ENCODE assay signal across 8 mouse cellular contexts in the genomic region with DNA sequence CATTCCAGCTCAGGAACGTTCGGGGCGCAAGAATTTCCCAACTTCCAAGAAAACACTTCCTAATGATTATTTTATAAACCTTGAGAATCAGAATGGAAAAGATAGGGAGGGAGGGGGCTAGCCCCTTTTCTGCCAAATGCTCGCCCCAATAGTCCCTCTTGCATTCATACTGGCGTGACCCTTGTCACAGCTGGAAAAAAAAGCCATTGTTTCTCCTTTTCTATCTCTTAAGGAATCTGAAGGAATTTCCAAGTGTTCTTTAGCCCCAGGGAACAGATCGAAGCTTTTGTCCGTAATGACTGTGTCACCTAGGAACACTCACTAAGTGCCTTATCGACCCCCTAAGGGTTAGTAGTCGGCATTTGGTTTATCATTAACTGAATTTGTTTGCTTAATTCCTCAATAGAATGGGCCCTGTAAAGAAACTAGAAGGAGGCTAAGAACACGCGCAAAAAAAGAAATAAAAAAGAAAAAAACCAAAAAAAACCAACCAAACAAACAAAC. TPM values are rescaled to one million over a fixed set of nuclear protein-coding genes. Genes with fewer than 3 reads are reported as not detected.
DNase-seq lines count a peak whose midpoint lies in the region; ATAC-seq lines count a peak whose summit lies in the region.

No protein-coding gene starts in this region.

- peak overlapping the region; percentile 61 for H3K4me3 ChIP-seq in heart, embryonic 13.5 days
- H3K4me3 ChIP-seq in forebrain, embryonic 16.5 days (replicated peaks; ENCODE audit: low read length): peak overlapping the region; percentile 58
- H3K4me3 ChIP-seq in macrophage (ENCODE audit: inconsistent target): peak overlapping the region; percentile 27

- no peak for DNase-seq in heart, adult 11 months
- DNase-seq in ES-CJ7 (ENCODE audit: low read depth, low spot score): peak; percentile 77
- DNase-seq in urinary bladder, postnatal 14 days (ENCODE audit: low spot score): no peak
- no peak for DNase-seq in ovary, adult 18-20 months (ENCODE audit: low spot score)

- no peak for ATAC-seq in heart, embryonic 13.5 days (ENCODE audit: extremely low read depth, insufficient number of reproducible peaks, low FRiP score, low TSS enrichment)
- peak; percentile 7; the same call in 1 of the 2 replicates for ATAC-seq in forebrain, embryonic 16.5 days
- ATAC-seq in frontal cortex, adult (ENCODE audit: low TSS enrichment): no peak

- peak overlapping the region; percentile 81 for H3K9ac ChIP-seq in heart, embryonic 13.5 days
- peak overlapping the region; percentile 70 for H3K9ac ChIP-seq in forebrain, embryonic 16.5 days (replicated peaks; ENCODE audit: low read depth, low read length)

- peak overlapping the region; percentile 76 for H3K4me2 ChIP-seq in heart, embryonic 13.5 days
- peak overlapping the region; percentile 64 for H3K4me2 ChIP-seq in forebrain, embryonic 16.5 days (ENCODE audit: low read length)

- WGBS in heart, embryonic 13.5 days: 8% methylated on average over 11 of the region's 11 CpGs
- WGBS in forebrain, embryonic 16.5 days: 20% methylated on average over 11 of the region's 11 CpGs
- 33% methylated on average over 7 of the region's 11 CpGs for WGBS in macrophage (ENCODE audit: missing documents)

- H3K4me1 ChIP-seq in heart, embryonic 13.5 days: no peaks in the 10 kb centered on the region
- peaks cover 5% of the 10 kb centered on the region for H3K4me1 ChIP-seq in forebrain, embryonic 16.5 days (replicated peaks; ENCODE audit: control insufficient read depth, insufficient read depth, low read length)

- H3K36me3 ChIP-seq in heart, embryonic 13.5 days: no peaks in the 10 kb centered on the region
- no peaks in the 10 kb centered on the region for H3K36me3 ChIP-seq in forebrain, embryonic 16.5 days (ENCODE audit: control insufficient read depth, insufficient read depth)
- H3K36me3 ChIP-seq in macrophage (ENCODE audit: inconsistent target): no peaks in the 10 kb centered on the region

- H3K79me2 ChIP-seq in macrophage (ENCODE audit: inconsistent target): no peaks in the 10 kb centered on the region

- H3K27me3 ChIP-seq in heart, embryonic 13.5 days (replicated peaks): peaks cover 13% of the 10 kb centered on the region; the same call in 1 of the 2 replicates
- no peaks in the 10 kb centered on the region for H3K27me3 ChIP-seq in forebrain, embryonic 16.5 days (replicated peaks; ENCODE audit: control insufficient read depth, insufficient read depth, low read length)

- H3K27ac ChIP-seq in heart, embryonic 13.5 days (replicated peaks): no peak overlapping the region
- no peak overlapping the region for H3K27ac ChIP-seq in forebrain, embryonic 16.5 days (ENCODE audit: low read length)
- H3K27ac ChIP-seq in macrophage: no peak overlapping the region

- H3K9me3 ChIP-seq in heart, embryonic 13.5 days: no peaks in the 10 kb centered on the region
- H3K9me3 ChIP-seq in forebrain, embryonic 16.5 days (ENCODE audit: control insufficient read depth, low read length): no peaks in the 10 kb centered on the region; the same call in 1 of the 2 replicates

RNA-seq across cellular contexts. Expression of a gene that starts 0.4 kb away (rescaled TPM):
- polyA plus RNA-seq in heart, embryonic 13.5 days (2015; fragmentation: Nextera tagmentation; extraction: Ambion mirVana): 3.7 and 3.9 TPM in 2 replicates
- polyA plus RNA-seq in forebrain, embryonic 16.5 days (2015; fragmentation: Nextera tagmentation; extraction: Ambion mirVana): 42.7 and 51.8 TPM in 2 replicates
- 1 to 10 TPM; 1.1 to 4.6 (median 2.2) TPM for total RNA-seq in macrophage (2018; cell fraction: chromatin; rRNA removed)
- total RNA-seq in macrophage (2018; cell fraction: cytosol; rRNA removed): 1 to 10 TPM in 11 of 26 experiments, under 1 TPM in 15; 0.41 to 1.8 (median 0.93) TPM
- total RNA-seq in macrophage (2018; cell fraction: nucleus; rRNA removed): 1 to 10 TPM in 21 of 26 experiments, under 1 TPM in 5; 0.79 to 4.5 (median 1.7) TPM
- 0.90 to 1.2 TPM (median 0.98 TPM) in 3 replicates for polyA plus RNA-seq in macrophage (2018)

RNA-seq across cellular contexts. Expression of a gene that starts 13.4 kb away (rescaled TPM):
- 26.2 and 29.2 TPM in 2 replicates for polyA plus RNA-seq in heart, embryonic 13.5 days (2015; fragmentation: Nextera tagmentation; extraction: Ambion mirVana)
- polyA plus RNA-seq in forebrain, embryonic 16.5 days (2015; fragmentation: Nextera tagmentation; extraction: Ambion mirVana): 19.7 and 25.5 TPM in 2 replicates
- total RNA-seq in macrophage (2018; cell fraction: chromatin; rRNA removed): 10 to 100 TPM in 11 of 26 experiments, 1 to 10 TPM in 14, not detected in 1; 1.3 to 24.8 (median 8.7) TPM
- 10 to 100 TPM; 34.4 to 57.0 (median 41.1) TPM for total RNA-seq in macrophage (2018; cell fraction: cytosol; rRNA removed)
- 10 to 100 TPM in 25 of 26 experiments, 1 to 10 TPM in 1; 7.6 to 38.7 (median 24.2) TPM for total RNA-seq in macrophage (2018; cell fraction: nucleus; rRNA removed)
- 45.9 to 52.0 TPM (median 47.6 TPM) in 3 replicates for polyA plus RNA-seq in macrophage (2018)

RNA-seq across cellular contexts. Expression of a gene that starts 30.8 kb away (rescaled TPM):
- polyA plus RNA-seq in heart, embryonic 13.5 days (2015; fragmentation: Nextera tagmentation; extraction: Ambion mirVana): 9.0 and 10.4 TPM in 2 replicates
- polyA plus RNA-seq in forebrain, embryonic 16.5 days (2015; fragmentation: Nextera tagmentation; extraction: Ambion mirVana): 25.0 and 27.1 TPM in 2 replicates
- total RNA-seq in macrophage (2018; cell fraction: chromatin; rRNA removed): 10 to 100 TPM in 1 of 26 experiments, 1 to 10 TPM in 25; 1.9 to 11.3 (median 5.8) TPM
- total RNA-seq in macrophage (2018; cell fraction: cytosol; rRNA removed): 1 to 10 TPM; 2.9 to 8.0 (median 6.3) TPM
- 10 to 100 TPM in 5 of 26 experiments, 1 to 10 TPM in 21; 4.0 to 12.5 (median 7.7) TPM for total RNA-seq in macrophage (2018; cell fraction: nucleus; rRNA removed)
- 5.8 to 6.8 TPM (median 6.5 TPM) in 3 replicates for polyA plus RNA-seq in macrophage (2018)

RNA-seq across cellular contexts. Expression of a gene that starts 45.5 kb away (rescaled TPM):
- 23.8 and 27.5 TPM in 2 replicates for polyA plus RNA-seq in heart, embryonic 13.5 days (2015; fragmentation: Nextera tagmentation; extraction: Ambion mirVana)
- 48.3 and 55.4 TPM in 2 replicates for polyA plus RNA-seq in forebrain, embryonic 16.5 days (2015; fragmentation: Nextera tagmentation; extraction: Ambion mirVana)
- total RNA-seq in macrophage (2018; cell fraction: chromatin; rRNA removed): 10 to 100 TPM in 8 of 26 experiments, 1 to 10 TPM in 17, not detected in 1; 1.4 to 18.5 (median 6.5) TPM
- 10 to 100 TPM in 1 of 26 experiments, 1 to 10 TPM in 25; 5.8 to 10.1 (median 7.7) TPM for total RNA-seq in macrophage (2018; cell fraction: cytosol; rRNA removed)
- total RNA-seq in macrophage (2018; cell fraction: nucleus; rRNA removed): 10 to 100 TPM in 1 of 26 experiments, 1 to 10 TPM in 25; 1.3 to 11.0 (median 3.4) TPM
- 8.2 to 10.3 TPM (median 8.3 TPM) in 3 replicates for polyA plus RNA-seq in macrophage (2018)
